Mouse (Mus musculus) CD4-positive, CD25-positive, alpha-beta regulatory T cell, adult 2 months (primary cell): ENCODE data around the gene Opcml.

Source experiments
- DNase-seq: peaks from one replicate; pipeline ENCODE4 v3.0.0-alpha.2; 2012; ENCODE audit warnings: low read depth, low spot score

Gene Opcml

GRCm38 (mm10) chr9:27790725-27791638 lies at the start of gene Opcml:
Gene Opcml, plus strand, starts transcription at chr9:27790775.
- no peak for DNase-seq

DNA sequence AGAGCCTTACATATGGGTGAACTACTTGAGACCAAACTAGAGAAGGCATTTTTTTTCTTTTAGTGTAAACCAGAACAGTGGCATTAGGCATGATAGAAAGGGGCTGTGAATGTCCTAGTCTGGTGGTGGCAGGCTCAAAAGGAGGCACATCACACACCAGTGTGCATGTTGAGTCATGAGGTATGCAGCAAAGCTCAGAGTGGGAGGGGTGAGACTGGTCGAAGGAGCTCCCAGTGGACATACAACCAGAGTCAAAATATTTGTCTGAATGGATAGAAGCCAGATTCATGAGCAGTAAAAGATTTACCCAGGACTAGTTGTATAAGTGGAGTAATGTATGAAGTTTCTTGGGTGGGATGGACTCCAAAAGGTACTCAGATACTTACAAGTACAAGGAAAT lies 31.9 kb upstream of the Opcml start:
- DNase-seq: no peak

DNA sequence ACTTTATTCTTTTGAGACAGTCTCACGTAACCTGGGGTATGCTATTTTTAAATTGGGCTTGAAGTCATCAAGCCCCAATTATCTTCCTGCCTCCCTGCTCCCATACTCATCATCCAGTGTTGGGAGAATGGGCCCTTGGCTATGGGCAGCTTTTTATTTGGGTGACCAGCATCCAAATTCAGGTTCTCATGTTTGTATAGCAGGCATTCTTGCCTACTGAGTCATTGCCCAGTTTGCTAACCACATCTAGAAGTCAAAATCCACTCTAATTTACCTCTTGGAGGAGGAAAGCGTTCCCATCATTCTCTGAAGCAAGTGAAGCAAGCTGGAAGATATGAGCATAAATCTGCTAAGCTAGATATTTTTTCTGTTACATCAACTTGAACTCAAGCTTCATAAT lies 29.4 kb upstream of the Opcml start:
- no peak for DNase-seq

- DNase-seq: no peak
Measured at GRCm38 (mm10) chr9:27766446-27766845, 24.1 kb upstream of the Opcml start.

DNA sequence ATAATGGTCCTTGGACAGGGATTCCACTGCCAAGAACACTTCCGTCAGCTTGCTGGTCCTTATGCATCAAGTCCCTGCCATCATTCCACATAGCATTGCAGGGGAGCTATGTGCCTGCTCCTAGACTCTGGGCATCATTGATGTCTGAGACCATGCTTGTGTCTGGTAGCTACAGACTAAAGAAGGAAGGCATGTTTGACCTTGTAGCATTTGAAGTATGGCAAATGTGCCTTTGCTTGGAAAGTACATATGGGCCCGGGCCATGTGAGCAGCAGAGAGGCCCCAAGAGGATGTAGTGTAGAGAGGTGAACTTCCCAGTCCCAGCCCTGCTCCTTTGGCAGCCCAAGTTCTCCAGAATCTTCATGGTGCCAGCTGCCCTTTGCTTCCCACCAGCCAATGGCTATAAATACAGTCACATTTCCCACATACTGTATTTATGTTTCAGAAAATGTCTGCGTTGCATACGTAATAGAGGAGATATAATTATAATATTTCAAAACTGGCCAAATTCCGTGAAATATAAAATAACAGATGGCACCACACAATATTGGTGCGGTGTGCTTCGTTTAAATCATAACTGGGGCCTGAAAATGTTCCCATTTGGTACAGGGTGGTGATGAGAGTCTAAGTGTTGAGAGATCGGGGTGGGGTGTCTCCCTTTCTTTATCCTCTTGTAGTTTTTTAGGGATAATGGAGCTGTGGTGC lies 23.2 kb upstream of the Opcml start:
- no peak for DNase-seq

- no peak for DNase-seq
Measured at GRCm38 (mm10) chr9:27768788-27769187, 21.8 kb upstream of the Opcml start.

DNA sequence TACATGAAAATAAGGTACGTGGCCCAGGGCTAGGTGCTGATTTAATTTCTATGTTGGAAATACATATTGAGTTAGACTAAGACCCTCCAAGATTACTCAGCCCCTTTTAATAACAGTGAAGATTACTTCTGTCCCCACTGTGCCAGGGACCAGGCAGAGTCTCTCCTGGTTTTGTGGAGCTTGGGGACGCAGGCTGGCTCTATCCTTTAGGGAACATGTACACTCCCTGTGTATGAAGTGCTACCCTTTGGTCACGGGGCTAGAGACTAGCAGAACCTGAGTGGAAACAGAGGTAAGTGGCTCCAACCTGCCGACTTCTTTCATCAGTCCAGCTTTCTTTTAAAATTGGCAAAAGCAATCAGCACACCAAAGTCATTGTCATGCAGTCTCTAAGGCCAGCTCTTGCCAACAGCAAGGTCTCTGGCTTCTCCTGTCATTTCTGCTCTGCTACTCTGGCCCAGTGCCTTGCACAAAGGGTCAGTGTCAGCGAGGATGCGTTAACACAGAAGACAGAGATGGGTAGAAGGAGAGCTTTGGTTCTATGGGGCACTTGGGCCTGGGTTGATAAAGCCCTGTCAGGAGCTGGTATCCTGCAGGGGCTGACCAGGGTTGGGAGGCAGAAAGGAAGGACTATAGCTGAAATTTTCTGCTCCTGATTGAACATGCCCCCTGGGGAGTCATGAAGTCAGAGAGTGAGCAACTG lies 9.1 kb upstream of the Opcml start:
- no peak for DNase-seq

DNA sequence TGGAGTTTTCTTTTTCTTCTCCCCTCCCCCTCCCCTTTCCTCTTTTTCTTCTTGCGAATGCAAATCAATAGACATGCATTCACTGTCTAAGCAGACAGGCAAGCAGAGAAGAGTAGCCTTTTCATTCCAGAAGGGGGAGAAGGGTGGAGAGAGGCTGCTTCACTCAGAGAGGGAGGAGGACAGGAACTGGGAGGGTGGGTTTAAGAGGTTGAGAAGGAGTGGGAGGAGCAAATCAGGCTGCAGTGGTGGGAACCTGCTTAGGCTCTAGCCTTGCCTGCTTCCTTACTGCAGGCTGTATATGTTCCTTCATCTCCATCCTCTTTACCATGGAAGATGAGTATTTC lies 8.6 kb upstream of the Opcml start:
- DNase-seq: no peak

GRCm38 (mm10) chr9:27791639-27791966 lies 1.0 kb downstream of the Opcml start:
- no peak for DNase-seq

DNA sequence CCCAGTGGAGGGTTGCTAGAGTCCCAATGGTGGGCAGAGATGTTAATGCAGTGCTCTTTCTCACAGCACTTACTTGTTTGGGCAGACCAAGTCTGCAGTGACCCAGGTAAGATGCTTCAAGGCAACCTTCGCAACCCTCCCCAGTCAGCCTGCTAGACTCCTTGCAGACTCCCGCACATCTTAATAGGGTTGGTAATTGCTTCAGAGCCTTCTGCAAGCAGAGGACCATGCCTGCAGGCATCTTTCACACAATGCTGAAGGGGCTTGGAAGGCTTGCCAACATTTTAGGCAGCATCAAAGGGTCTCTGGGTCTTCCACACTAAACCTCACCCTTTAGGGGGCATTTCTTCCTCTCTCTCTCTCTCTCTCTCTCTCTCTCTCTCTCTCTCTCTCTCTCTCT lies 1.7 kb downstream of the Opcml start:
- DNase-seq: no peak

GRCm38 (mm10) chr9:27792994-27793393 lies 2.4 kb downstream of the Opcml start:
- no peak for DNase-seq

GRCm38 (mm10) chr9:27796535-27796934 lies 6.0 kb downstream of the Opcml start:
- no peak for DNase-seq

DNA sequence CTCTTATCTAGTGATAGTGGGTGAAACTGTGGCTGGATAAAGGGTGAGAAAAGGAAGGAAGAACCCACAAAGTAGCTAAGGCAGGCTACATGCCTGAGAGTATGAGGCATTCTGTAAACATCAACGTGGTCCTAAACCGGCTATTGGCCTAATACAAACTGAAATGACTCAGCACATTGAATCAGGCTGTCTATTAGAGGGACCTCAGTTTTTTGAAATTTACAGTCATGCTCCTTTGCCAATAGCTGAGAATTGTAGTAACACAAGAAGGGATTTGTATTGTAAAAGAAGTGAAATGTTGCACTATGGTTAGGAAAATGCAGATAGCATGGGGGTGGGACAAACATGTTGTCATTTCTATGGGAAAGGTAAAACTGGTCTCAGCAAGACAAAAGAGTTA lies 10.4 kb downstream of the Opcml start:
- DNase-seq: no peak

GRCm38 (mm10) chr9:27801807-27802206 lies 11.2 kb downstream of the Opcml start:
- DNase-seq: no peak

DNA sequence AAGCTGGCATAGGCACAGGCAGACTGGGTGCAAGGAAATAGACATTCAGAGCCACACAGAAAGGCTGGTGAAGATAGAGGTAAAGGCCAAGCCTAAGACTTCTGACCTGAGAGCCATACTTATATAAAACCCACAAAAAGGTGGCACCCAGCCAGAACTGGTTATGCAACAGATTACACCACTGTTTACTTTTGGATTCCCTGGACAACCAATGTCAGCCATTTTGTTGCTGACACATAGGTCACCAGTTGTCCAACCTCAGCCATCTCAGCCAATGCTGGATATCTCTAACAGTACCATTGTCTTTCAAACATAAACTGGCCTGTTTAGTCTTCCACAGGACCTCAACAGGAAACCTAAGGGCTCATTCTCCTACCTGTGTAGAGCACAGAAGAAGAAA lies 11.8 kb downstream of the Opcml start:
- no peak for DNase-seq

DNA sequence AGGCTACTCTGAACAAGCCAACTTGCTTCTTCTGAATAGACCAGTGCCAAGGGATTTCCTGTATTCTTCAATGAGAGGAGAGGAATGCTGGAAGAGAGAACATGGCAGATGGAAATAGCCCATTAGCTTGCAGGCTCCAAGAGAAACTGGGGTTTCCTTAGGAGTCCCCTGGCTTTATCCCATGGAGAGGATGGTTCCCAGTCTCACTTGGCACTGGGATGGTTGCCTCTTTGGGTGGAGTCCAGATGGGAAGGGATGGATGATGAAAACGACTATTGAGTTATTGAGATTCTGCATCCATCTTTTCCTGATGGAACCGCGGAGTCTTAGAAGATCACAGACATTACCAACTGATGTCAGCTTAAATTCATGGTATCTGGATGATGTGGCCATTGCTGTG lies 13.9 kb downstream of the Opcml start:
- DNase-seq: no peak

- no peak for DNase-seq
Measured at GRCm38 (mm10) chr9:27809741-27810140, 19.2 kb downstream of the Opcml start.

DNA sequence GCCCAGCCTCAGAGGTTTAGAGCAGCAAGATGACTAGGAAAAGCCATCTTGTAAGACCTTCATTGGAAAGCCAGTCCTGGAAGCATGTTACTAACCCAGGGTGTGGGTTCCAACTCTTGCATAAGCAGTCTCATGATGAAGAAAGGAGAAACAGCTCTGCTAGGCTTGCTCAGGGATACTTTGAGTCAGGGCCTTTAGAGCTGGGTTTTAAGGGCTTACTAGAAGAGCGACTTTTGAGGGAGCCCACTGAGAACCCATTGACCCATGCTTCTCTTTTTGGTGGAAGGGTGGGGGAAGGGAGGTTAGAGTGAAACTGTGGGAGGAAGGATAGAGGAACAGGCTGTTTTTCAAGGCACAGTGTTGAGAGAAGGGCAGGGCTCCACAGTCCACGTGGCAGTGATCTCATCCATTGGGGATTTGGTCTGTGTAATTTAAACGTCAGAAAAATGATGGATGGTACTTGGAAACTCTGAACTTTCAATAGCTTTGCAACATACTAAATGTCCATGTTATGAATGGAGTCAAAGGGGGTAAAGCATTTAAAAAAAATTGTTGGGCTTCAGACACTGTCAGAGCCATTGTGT lies 22.7 kb downstream of the Opcml start:
- no peak for DNase-seq

DNA sequence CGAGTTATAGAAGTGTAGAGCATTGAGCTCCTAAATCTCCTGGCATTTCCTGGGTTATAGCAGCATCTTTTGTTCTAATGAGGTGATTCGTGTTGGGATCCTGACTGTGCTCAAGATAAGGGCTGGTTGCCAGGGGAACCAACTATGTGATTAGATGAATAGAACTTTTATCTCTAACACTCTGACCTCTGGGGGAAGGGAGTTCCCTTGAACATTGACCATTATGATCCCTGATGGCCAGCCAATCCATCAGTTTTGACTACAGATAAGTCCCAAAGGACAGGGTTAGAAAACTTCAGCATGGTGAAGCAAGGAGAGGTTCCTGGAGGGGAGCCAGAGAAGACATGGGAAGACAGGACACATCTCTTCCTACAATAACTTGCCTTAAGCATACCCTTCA lies 23.6 kb downstream of the Opcml start:
- no peak for DNase-seq

GRCm38 (mm10) chr9:27821197-27821596 lies 30.6 kb downstream of the Opcml start:
- DNase-seq: no peak

GRCm38 (mm10) chr9:27822681-27823080 lies 32.1 kb downstream of the Opcml start:
- no peak for DNase-seq

DNA sequence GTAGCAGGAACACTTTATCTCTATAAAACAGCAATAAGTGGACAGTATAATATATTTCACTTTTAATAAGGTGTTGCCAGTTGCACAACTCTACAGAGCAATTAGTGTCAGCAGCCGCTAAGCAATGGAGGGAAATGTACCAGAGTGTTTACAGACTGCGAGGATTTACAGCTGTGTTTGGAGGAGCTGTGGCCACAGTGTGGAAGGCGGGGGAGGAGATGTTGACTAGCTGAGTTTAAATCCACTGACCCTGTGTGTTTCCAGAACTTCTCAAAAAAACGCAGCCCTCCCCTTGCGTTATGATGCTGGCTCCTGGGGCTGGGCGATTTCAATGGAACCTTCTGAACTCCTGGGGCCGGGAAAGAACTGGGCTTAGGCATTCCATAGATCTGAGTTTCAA lies 33.8 kb downstream of the Opcml start:
- no peak for DNase-seq
